Mouse (Mus musculus) gastrocnemius, postnatal 14 days (tissue): ENCODE data around the gene Wee2. TPM values are rescaled to one million over a fixed set of nuclear protein-coding genes. Genes with fewer than 3 reads are reported as not detected.

Source experiments
- DNase-seq: peaks from one replicate; pipeline ENCODE4 v3.0.0; 2021; ENCODE audit warnings: mixed read lengths
- intact Hi-C: fragments of 180-260 bp; cut with DNase I; formaldehyde crosslinking; loops from one replicate; pipeline ENCODE4 v1.15.1; 2025; ENCODE audit warnings: low total_unique reads
- long read RNA-seq, 2 experiments: library from polyadenylated mRNA; stranded (forward); transcript quantifications; one replicate each; pipeline ENCODE4 v2.0.0; 2021
- total RNA-seq, 2 experiments: library from RNA; stranded (reverse); gene quantifications; 2 replicates each; pipeline ENCODE4 v1.2.3; 2021

Gene Wee2
- total RNA-seq = not detected
- long read RNA-seq, experiment 1 = 0 reads
- long read RNA-seq, experiment 2 = 0 reads

GRCm38 (mm10) chr6:40438936-40439335, at the start of gene Wee2:
TSS of gene Wee2 (plus strand) at chr6:40439088.
- intact Hi-C loops = no loop called here
- no peak for DNase-seq

- intact Hi-C loops = loop anchor here (10.0 kb wide), 1 partner anchor 156 kb away; no protein-coding TSS in a partner anchor
Observed at GRCm38 (mm10) chr6:40390975-40391374, 47.9 kb upstream of the Wee2 start.

GRCm38 (mm10) chr6:40393213-40393612, 45.7 kb upstream of the Wee2 start:
- peak; percentile 43 for DNase-seq
- intact Hi-C loops = loop anchor here (10.0 kb wide), 1 partner anchor 158 kb away; no protein-coding TSS in a partner anchor

More at GRCm38 (mm10) chr6:40390975-40391374, 47.9 kb upstream of the Wee2 start:
- DNase-seq = no peak

- DNase-seq = no peak
Observed at GRCm38 (mm10) chr6:40402031-40402430, 36.9 kb upstream of the Wee2 start.

GRCm38 (mm10) chr6:40403640-40404285, 35.1 kb upstream of the Wee2 start:
- no peak for DNase-seq
- intact Hi-C loops = no loop called here

More at GRCm38 (mm10) chr6:40402031-40402430, 36.9 kb upstream of the Wee2 start:
- intact Hi-C loops = no loop called here

- intact Hi-C loops = no loop called here
- no peak for DNase-seq
Observed at GRCm38 (mm10) chr6:40411085-40411484, 27.8 kb upstream of the Wee2 start.

GRCm38 (mm10) chr6:40413046-40413445, 25.8 kb upstream of the Wee2 start:
- intact Hi-C loops = no loop called here
- DNase-seq = no peak

GRCm38 (mm10) chr6:40413565-40413964, 25.3 kb upstream of the Wee2 start:
- intact Hi-C loops = no loop called here
- no peak for DNase-seq

GRCm38 (mm10) chr6:40415799-40416198, 23.1 kb upstream of the Wee2 start:
- intact Hi-C loops = no loop called here

GRCm38 (mm10) chr6:40418386-40418785, 20.5 kb upstream of the Wee2 start:
- intact Hi-C loops = no loop called here
- DNase-seq = no peak

More at GRCm38 (mm10) chr6:40415799-40416198, 23.1 kb upstream of the Wee2 start:
- DNase-seq = no peak

GRCm38 (mm10) chr6:40421099-40421498, 17.8 kb upstream of the Wee2 start:
- no peak for DNase-seq
- intact Hi-C loops = no loop called here

- DNase-seq = no peak
- intact Hi-C loops = no loop called here
Observed at GRCm38 (mm10) chr6:40423013-40423412, 15.9 kb upstream of the Wee2 start.

- intact Hi-C loops = no loop called here
- no peak for DNase-seq
Observed at GRCm38 (mm10) chr6:40423774-40424173, 15.1 kb upstream of the Wee2 start.

GRCm38 (mm10) chr6:40427441-40427840, 11.4 kb upstream of the Wee2 start:
- no peak for DNase-seq
- intact Hi-C loops = no loop called here

- intact Hi-C loops = no loop called here
- DNase-seq = no peak
Observed at GRCm38 (mm10) chr6:40428696-40429095, 10.2 kb upstream of the Wee2 start.

- intact Hi-C loops = no loop called here
Observed at GRCm38 (mm10) chr6:40429521-40429931, 9.4 kb upstream of the Wee2 start.

GRCm38 (mm10) chr6:40430251-40430650, 8.6 kb upstream of the Wee2 start:
- intact Hi-C loops = no loop called here
- no peak for DNase-seq

More at GRCm38 (mm10) chr6:40429521-40429931, 9.4 kb upstream of the Wee2 start:
- no peak for DNase-seq

GRCm38 (mm10) chr6:40430878-40431277, 8.0 kb upstream of the Wee2 start:
- intact Hi-C loops = no loop called here
- no peak for DNase-seq

GRCm38 (mm10) chr6:40431356-40431755, 7.5 kb upstream of the Wee2 start:
- no peak for DNase-seq
- intact Hi-C loops = no loop called here

- intact Hi-C loops = no loop called here
- no peak for DNase-seq
Observed at GRCm38 (mm10) chr6:40431812-40432211, 7.1 kb upstream of the Wee2 start.
